Mouse (Mus musculus) lung, postnatal 0 days (tissue): ENCODE measurements around the gene Tubb5.

Experiments
- CTCF ChIP-seq: IDR thresholded peaks from 2 replicates; pipeline ENCODE4 v1.5.1; 2016; ENCODE audit warnings: antibody characterized with exemption, mild to moderate bottlenecking
- EP300 ChIP-seq: IDR thresholded peaks from 2 replicates; pipeline ENCODE4 v1.6.1; 2016; ENCODE audit warnings: antibody characterized with exemption, mild to moderate bottlenecking, control low read depth

GRCm38 (mm10) chr17:35814678-35815077, 23.4 kb downstream of the Tubb5 start:
- TF ChIP-seq CTCF (no peak), EP300 (no peak)
